Mouse (Mus musculus) gastrocnemius, postnatal 4 days (tissue): ENCODE measurements around the gene Gad2. TPM values are rescaled to one million over a fixed set of nuclear protein-coding genes. Genes with fewer than 3 reads are reported as not detected.

Experiments
- DNase-seq, 2 experiments: peaks; one replicate each; pipeline ENCODE4 v3.0.0; 2021 to 2022; ENCODE audit warnings: low spot score in 2 of 2, mixed read lengths in 2 of 2
- total RNA-seq, 2 experiments: library from RNA; stranded (reverse); gene quantifications; 2 replicates each; pipeline ENCODE4 v1.2.3; 2021

Gad2 gene
- total RNA-seq, 2 experiments from 2014 or later: not detected

DNA sequence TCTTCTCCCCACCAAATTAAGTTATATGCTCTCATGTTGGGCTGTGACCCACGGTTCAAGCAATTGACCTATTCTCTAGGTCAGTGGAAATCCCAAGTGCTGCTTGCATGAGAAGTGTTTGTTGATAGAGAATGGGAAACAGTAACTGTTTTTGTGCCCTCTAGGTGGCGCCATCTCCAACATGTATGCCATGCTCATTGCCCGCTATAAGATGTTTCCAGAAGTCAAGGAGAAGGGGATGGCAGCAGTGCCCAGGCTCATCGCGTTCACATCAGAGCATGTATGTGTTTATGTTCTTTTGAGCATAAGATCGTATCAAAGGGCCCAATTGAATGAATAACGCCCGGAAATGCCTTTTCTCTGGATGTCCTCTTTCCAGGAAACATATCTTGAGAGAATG is 12.8 kb downstream of the Gad2 start:
- no peak for DNase-seq

DNA sequence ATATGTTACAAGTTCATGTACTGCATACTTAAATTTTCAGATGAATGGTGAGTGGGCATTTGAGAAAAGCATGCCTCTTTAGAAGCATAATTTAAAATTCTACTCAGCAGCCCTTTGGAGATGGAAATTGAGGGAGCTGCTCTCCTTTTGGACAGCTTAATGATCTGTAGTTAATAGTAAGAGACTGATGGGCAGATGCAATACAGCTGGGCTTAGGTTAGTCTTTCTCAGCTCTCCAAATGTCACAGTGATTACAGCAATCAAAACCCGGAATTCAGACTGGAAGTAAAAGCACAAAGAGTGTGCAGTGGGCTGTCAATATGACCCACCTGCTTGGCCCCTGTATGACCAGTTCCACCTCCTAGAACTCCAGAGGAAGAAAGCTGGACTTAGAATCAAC is 24.1 kb downstream of the Gad2 start:
- DNase-seq: no peak

DNA sequence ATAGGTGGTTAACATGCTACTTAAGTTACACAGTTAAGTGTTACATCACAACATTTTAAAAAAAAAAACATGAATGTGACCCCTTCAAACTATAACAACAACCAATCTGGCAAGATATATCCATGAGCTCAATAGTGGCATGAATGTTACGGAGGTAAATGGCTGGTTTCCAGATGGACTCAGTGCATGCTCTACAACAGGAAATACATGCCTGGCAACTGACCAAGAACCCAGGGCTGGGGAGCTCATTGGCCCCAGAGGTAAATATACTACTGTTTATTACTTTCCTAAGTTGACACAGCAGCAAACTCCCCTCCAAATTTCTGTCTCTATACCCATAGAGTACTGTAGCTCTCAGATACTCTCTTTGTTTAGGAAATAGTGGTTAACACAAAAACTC is 26.4 kb downstream of the Gad2 start:
- no peak for DNase-seq

DNA sequence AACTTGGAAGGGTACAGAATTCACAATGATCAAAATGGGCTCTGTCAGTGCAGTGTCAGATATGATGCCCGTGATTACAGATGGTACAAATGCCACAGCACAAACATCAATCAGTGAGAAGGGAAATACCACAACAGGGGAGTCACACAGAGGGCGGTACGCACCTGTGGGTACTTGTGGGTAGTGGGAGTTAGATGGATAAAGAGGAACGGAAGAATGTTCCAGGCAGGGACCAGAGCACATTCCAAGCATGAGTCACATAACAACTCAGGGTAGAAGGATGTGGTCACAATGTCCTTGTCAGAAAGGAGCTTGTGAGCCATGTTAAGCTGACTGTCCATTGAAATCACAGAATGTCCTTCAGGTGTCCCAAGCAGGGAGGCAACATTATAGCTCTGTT is 29.8 kb downstream of the Gad2 start:
- DNase-seq: no peak

DNA sequence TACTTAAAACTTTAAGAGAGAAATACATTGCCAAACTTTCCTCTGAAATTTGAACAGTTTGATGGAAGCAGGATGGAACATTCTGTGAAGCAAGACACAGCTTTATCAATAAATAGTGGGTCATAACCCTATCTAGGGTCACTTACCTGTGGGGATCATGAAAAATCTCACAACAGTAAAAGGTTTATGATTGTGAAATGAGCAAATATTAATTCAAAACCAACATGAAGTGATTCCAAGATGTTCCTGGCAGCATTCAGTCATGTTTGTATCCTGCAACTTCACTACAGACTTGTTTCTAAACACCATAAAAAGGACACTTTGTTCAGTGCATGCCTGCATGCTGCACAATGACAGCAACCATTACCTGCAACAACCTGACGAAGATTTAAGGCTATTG is 41.7 kb downstream of the Gad2 start:
- no peak for DNase-seq

DNA sequence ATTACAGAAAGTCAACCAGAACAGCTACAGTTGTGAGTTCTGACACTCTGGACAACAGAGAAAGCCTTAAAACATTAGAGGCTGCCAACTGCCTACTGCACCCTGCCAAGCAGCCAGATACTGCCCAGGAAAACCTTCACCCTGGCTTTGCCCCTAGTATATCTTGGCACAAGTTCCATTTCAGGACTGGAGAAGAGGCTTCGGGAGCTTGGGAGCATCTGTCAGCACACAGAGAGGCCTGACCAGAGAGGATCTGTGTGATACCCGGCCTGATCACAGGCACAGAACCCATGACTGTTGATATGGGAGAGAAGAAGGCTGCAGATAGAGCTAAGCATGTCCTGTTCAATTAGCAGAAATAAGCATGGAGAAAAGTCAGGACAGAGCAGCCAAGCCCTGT is 48.4 kb downstream of the Gad2 start:
- no peak for DNase-seq

DNA sequence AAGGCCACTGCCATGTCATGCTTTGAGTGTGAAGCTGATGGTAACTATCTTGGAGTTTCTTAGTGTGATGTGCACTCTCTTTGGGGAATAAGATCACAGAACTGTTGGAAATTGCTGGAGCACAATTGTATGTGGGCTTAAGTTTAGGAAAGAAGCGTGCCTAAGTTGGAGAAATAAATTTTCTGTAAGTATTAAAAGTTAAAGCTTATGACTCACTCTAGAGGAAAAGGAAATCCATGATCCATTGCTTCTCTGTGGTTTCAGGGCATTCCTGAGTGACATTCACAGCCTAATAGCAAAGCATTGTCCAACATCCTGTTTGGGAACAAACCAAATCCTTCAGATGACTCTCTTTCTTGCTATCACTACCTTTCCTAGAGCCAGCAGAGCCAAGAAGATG is 49.3 kb downstream of the Gad2 start:
- DNase-seq: no peak

DNA sequence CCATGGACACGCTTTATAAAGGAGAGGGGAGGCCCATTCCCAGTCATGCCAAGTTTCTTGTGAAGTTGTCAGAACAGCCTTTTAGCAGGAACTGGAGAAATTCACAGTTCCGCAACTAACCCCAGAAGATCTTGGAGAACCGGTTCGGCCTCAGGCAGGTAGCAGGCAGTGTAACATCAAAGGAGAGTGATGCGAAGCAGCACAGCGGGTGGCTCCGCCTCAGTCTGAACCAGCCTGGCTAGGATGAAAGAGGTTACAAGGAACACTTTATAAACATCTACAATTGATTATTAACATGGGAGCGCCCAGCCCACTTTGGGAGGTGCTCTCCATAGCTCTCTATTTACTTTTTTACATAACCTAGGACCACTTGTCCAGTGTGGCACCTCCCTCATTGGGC is 55.1 kb downstream of the Gad2 start:
- no peak for DNase-seq

DNA sequence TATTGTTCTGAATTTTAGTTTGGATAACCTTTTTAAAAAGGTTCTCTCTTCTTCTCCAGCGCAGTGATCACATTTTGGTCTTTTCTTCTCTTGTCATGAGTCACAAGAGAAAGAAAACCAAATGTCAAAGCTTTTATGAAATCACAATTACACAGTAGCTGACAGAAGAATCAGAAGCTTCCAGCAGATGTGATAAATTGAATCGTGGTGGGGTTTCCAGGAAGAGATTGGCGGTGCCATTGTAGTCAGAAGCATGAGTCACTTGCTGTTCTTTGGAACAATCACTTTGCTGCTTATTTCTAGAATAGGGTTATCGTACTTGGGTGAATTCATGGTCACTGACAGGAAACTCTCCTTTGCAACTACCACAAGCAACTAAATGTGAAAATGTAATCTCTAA is 57.9 kb downstream of the Gad2 start:
- no peak for DNase-seq

DNA sequence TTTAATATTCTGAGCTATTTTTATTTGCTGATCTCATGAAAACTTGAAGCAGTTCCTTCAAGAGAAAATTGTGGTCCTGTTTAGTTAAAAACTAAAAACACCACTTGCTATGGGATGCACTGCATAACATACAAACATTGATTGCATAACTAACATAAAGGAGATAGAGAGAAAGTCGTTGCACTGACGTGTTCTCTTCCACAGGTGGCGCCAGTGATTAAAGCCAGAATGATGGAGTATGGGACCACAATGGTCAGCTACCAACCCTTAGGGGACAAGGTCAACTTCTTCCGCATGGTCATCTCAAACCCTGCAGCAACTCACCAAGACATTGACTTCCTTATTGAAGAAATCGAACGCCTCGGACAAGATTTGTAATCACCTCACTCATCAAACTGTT is 68.0 kb downstream of the Gad2 start:
- DNase-seq: no peak

DNA sequence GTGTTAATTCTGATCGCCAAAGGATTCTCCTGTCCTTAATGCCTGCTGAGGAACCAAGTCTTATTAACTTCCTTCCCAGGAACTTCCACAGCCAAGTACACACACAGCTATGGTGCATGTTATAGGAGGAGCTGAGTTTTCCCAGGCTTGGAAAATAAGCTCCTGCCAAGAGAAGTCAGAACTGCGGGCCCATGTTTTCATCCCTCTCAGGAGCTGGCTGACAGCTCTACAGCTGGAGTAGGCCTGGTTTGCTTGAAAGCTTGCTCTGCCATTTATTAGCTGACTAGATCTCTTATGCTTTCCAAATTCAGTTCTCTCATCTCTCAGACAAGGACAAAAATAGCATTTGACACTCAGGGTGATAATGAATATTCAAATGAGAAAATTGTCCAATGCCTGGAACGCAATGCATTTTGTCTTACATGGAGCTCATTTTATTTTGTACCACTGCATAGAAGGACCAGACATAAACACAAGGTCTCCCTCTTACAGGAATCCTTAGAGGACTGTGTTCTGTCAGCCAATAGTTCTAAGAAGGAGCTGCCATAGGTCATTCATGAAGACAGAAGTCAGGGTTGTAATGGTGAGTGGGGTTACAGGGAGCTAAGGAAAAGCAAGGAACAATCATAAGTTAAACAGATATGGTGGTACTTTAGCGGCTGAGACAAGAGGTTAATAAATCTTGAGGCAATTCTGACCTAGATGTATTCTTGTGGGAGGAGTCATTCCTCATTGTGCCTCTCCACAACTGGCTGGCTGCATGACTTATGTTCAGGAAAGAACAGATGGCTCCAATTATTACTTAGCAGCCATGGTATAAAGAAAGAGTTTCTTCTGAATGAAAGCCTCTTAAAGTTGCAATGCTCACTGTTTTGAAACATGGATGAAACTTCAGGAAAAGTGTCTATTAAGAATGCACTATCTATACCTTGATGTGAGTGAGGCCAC is 83.0 kb downstream of the Gad2 start:
- peak in 1 of 2 experiments; percentile 18 for DNase-seq

DNA sequence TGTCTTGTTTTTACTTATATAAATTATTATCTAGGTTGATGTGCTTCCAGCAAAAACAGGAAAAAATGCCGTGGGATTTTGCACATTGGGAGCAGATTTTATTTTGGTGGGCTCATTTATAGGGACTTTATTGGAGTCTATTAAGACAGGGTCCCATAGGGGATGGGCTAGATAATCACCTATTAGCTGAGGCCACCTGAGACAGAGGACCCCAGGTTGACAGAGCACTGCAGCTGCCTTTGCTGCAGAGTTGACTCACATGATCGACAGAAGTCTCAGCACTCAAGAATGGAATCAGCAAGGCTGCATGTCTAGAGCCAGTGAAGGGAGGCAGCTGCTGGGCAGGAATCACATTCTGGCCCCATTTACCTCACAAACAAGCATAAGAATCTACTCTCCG is 84.2 kb downstream of the Gad2 start:
- no peak for DNase-seq

DNA sequence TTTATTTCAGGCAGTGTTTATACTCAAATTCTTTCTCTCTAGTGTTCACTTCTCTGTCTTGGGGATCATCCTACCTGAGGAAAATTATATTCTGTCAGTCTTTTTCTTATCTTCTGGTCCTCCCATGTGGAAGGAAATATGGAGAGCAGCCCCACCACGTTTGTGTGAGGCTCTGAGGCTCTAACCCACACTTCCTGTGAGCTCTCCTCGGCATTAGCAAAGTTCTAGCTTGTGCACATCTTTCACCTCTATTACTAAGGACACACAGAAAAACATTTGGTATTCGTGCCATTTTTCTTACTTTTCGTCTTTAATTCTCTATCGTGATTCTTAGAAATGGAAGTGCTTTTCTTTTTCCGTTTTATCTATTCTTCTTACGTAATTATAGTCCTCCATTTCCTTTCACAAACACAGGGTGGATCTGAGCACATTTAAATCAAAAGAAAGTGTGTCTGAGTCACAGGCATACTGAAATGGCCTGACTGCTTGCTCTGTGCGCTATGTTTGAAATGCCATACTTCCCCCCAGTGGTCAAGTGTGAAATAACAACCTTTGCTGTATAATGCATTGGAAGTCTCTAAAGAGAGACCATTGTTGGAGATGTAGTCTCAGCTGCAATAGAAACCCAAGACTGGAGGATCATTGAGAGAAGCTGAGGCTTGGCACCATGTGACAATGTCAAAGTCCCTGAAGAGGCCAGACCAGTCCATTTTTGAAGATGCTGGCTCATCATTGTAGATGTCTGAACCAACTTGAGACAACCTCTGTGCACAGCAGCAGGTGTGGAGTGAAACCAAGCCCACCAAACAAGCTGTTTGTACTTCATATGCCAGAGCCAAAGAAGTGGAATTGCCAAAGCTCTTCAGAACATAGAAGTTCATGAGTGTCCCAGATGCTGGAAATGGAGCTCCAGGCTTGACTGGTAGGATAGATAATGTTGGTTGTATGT is 99.8 kb downstream of the Gad2 start:
- peak; percentile 29 to 48 for DNase-seq

DNA sequence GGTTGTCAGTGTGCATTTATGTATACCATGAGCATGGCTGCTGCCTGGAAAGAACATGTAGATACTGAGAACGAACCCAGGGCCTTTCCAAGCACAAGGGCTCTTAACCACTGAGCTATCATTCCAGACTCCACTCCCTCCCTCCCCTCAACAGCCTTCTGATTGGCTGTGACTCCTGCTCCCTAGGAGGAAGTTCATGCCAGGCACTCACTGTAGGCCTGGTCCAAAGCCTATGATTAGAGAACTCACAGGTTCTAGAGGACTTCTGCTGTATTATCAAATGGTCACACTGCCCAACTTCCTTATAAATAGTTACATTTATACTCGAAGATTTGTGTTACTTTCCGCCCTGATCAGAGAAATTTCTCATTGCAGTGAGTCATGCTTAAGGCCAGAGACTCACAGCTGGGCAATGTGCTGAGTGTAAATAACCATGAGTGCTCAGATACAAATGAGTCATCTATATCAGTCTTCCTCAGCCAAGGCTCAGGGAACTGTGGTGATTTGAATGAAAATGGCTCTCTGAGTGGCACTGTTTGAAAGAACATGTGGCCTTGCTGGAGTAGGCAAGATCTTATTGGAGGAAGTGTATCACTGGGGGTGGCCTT is 102.0 kb downstream of the Gad2 start:
- DNase-seq: no peak

DNA sequence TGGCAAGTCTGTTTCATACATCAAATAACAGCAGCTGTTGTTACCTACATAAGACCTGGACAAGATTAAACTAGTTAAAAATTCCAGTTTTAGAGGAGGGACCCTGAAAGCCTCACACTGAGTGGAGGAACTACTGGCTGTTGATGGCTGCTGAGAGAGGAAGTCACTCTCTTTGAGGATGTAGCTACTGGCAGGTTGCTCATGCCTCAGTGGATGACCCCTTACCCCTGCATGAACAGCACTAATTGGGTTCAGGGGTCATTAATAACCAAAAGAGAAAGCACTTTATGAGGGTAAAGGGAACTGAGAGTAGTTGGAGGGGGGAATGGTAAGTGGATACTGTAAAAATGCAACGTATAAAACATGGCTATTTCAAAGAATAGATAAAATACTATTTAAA is 105.1 kb downstream of the Gad2 start:
- no peak for DNase-seq

DNA sequence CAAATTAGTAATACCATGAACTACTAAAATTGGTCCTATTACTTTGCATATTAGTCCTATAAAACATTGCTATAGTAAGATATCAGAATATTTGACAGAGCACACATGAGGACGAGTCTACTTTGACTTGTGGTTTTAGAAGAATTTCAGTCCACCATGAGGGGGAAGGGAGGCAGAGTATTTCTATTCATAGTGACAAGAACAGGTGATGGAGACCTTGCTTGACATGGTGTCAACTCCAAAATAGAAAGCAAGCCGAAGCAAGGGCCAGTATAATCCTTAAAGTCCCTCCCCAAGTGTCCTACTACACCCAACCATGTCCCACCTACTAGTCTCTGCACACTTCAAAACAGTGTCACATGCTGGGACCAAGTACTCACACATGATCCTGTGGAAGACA is 114.1 kb downstream of the Gad2 start:
- DNase-seq: no peak

DNA sequence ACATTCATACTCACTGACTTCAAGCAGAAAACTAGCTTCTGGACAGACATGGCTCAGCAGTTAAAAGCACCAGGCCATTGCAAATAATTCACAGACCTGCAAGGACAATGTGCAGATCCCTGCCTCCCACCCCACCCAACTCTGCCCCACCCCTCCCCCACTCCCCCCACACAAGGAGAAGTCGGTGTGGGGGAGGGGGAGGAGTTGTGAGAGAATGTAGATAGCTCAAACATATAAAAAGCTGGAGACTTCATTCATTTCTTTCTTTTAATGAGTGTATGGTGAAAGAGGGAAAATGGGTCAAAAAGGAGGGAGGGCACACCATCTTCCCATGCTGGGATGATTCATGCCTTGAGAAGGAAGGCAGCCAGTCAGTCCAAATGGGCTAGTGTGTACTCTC is 117.4 kb downstream of the Gad2 start:
- DNase-seq: no peak

DNA sequence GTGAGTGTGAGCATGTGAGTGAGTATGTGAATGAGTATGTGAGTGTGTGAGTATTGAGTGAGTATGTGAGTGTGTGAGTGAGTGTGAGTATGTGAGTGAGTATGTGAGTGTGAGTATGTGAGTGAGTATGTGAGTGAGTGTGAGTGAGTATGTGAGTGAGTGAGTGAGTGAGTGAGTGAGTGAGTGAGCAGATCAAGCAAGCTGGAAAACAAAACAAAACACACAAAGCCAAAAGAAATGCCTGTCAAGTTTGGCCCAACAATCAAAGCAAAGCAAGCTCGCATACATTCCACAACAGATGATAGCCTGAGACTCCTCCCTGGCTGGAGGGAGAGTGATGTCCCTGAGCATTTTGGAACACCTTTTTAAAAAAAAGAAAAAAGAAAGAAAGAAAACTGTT is 118.4 kb downstream of the Gad2 start:
- DNase-seq: no peak

DNA sequence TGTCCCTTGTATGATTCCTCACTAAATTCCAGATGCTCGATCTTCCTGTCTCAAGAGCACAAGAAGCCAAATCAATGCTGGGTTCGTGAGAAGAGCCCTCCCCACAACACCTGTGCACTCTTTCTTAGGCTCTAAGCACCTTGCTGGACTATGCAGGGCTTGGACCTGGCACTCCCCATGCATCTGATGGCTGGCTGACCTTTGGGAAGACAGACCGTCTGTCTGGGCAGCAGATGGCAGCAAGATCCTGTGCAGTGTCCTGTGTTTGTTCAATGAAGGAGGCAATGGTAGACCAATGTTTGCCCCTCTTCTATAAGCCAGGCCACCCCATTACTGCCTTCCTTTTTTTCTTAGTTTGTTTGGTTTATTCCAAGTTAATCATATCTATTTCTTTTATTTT is 119.2 kb downstream of the Gad2 start:
- DNase-seq: no peak
